Mouse (Mus musculus) leukemia stem cell, adult 10-12 weeks (primary cell): ENCODE data around the gene Tgds. TPM values are rescaled to one million over a fixed set of nuclear protein-coding genes. Genes with fewer than 3 reads are reported as not detected.

Experiments used
- polyA plus RNA-seq: library from polyadenylated mRNA; stranded (reverse); fragments of >175 nt; gene quantifications from 2 replicates; pipeline ENCODE4 v1.2.3, GENCODE M21; 2012; ENCODE audit warnings: low replicate concordance

Tgds gene
- 0.14 and 6.4 TPM in 2 replicates for polyA plus RNA-seq

DNA sequence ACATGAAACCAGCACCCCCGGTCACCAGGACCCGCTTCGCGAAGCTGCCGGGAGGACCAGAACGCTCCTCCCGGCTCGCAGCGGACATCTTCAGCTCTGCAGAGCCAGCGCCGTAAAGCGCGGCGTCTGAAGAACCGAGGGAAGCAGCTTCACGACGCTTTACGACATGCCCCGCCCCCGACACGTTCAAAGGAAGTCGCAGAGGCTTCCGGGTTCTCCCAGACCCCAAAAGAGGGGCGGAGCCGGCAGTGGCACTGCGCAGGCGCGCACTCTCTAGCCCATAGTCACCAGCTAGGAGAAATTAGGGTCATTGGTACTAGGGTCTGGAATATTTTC lies at the start of gene Tgds:
Gene Tgds (minus strand): TSS at position 114 of the 336 bp plus-strand sequence.

GRCm38 (mm10) chr14:118136744-118137452 lies 4.3 kb upstream of the Tgds start, which contains the start of gene Gpr180:
Gene Gpr180, plus strand, starts transcription at chr14:118137158.

Other genes with a start within 250 kb of the Tgds start
- 0.06 TPM in 1 of 2 replicates, not detected in the other for gene Dct, start 80.5 kb downstream of the Tgds start, polyA plus RNA-seq
- 4.4 and 6.4 TPM in 2 replicates for gene Gpr180, start 4.4 kb upstream of the Tgds start, polyA plus RNA-seq
- gene Sox21, start 104.3 kb upstream of the Tgds start, polyA plus RNA-seq: not detected in 2 replicates
- gene Gm9376, start 134.2 kb upstream of the Tgds start, polyA plus RNA-seq: not detected in 2 replicates